Mouse (Mus musculus) MEL (cell line): ENCODE data around the gene Ddx28. TPM values are rescaled to one million over a fixed set of nuclear protein-coding genes. Genes with fewer than 3 reads are reported as not detected.
"Not testable (repeated sequence)": the region's sequence is repeated elsewhere in the genome, so short reads cannot be mapped to it uniquely, and the experiment has no call there.

Experiments
- DNase-seq: peaks from one replicate; pipeline ENCODE4 v3.0.0; 2011; ENCODE audit warnings: low read depth, low spot score
- H3K27ac ChIP-seq: 2 replicates; pipeline ENCODE4 v1.5.1; 2012; ENCODE audit warnings: low read depth, mild to moderate bottlenecking, control low read depth, low read length, moderate library complexity; ENCODE audit not compliant: control insufficient read depth
- H3K27me3 ChIP-seq, 2 experiments: fragments of 150-350 bp in 1 of 2; sonication (generic) in 1 of 2; 2 replicates each; pipeline ENCODE4 v1.6.1; 2012; ENCODE audit warnings: low read length in 2 of 2, mild to moderate bottlenecking in 2 of 2, improper control_type of control experiment in 1 of 2, moderate library complexity in 1 of 2; ENCODE audit not compliant: insufficient read depth in 2 of 2, control insufficient read depth in 1 of 2
- H3K36me3 ChIP-seq, 2 experiments: 2 replicates each; pipeline ENCODE4 v1.6.1; 2012 to 2014; ENCODE audit warnings: low read length in 2 of 2, improper control_type of control experiment in 1 of 2, inconsistent platforms in 1 of 2, mild to moderate bottlenecking in 1 of 2; ENCODE audit not compliant: insufficient read depth in 2 of 2, control insufficient read depth in 1 of 2
- H3K4me1 ChIP-seq, 2 experiments: fragments of 150-350 bp in 1 of 2; sonication (generic) in 1 of 2; 2 replicates each; pipeline ENCODE4 v1.6.1; 2012; ENCODE audit warnings: low read length in 2 of 2, improper control_type of control experiment in 1 of 2, mild to moderate bottlenecking in 1 of 2; ENCODE audit not compliant: insufficient read depth in 2 of 2, control insufficient read depth in 1 of 2
- H3K4me3 ChIP-seq, 2 experiments: fragments of 150-350 bp in 1 of 2; sonication (generic) in 1 of 2; 2 replicates each; pipeline ENCODE4 v1.5.1; 2012; ENCODE audit warnings: low read depth in 2 of 2, low read length in 2 of 2, mild to moderate bottlenecking in 2 of 2, moderate library complexity in 2 of 2, control low read depth in 1 of 2, improper control_type of control experiment in 1 of 2; ENCODE audit not compliant: control insufficient read depth in 1 of 2, insufficient read depth in 1 of 2
- H3K79me2 ChIP-seq: 2 replicates; pipeline ENCODE4 v1.6.1; 2012; ENCODE audit warnings: mild to moderate bottlenecking, low read length, moderate library complexity; ENCODE audit not compliant: control insufficient read depth, poor library complexity, insufficient read depth
- H3K9ac ChIP-seq: 2 replicates; pipeline ENCODE4 v1.6.1; 2012; ENCODE audit warnings: low read depth, mild to moderate bottlenecking, control low read depth, low read length, moderate library complexity; ENCODE audit not compliant: control insufficient read depth, poor library complexity, severe bottlenecking
- H3K9me3 ChIP-seq: fragments of 150-350 bp; sonication (generic); replicated peaks from 2 replicates; pipeline ENCODE4 v1.6.1; 2012; ENCODE audit warnings: mild to moderate bottlenecking, low read length, improper control_type of control experiment, moderate library complexity; ENCODE audit not compliant: insufficient read depth
- CTCF ChIP-seq, 3 experiments: IDR thresholded peaks in 2 of 3; conservative IDR thresholded peaks in 1 of 3; 2 replicates each; pipeline ENCODE4 v1.5.1; 2011 to 2012; ENCODE audit warnings: low read length in 3 of 3, low read depth in 2 of 3, mild to moderate bottlenecking in 2 of 3, improper control_type of control experiment in 1 of 3, inconsistent platforms in 1 of 3, mixed read lengths in 1 of 3, moderate library complexity in 1 of 3; ENCODE audit not compliant: control insufficient read depth in 1 of 3, insufficient read depth in 1 of 3, poor library complexity in 1 of 3, severe bottlenecking in 1 of 3
- ELF1 ChIP-seq: IDR thresholded peaks from 2 replicates; pipeline ENCODE4 v1.6.1; 2014; ENCODE audit warnings: low read depth, mild to moderate bottlenecking, inconsistent platforms, low read length, improper control_type of control experiment, moderate library complexity
- ETS1 ChIP-seq: IDR thresholded peaks from 2 replicates; pipeline ENCODE4 v1.6.1; 2012; ENCODE audit warnings: low read depth, mild to moderate bottlenecking, inconsistent platforms, low read length, improper control_type of control experiment, moderate library complexity
- HCFC1 ChIP-seq: IDR thresholded peaks from 2 replicates; pipeline ENCODE4 v1.6.1; 2012; ENCODE audit warnings: low read depth, mild to moderate bottlenecking, inconsistent platforms, low read length, improper control_type of control experiment, moderate library complexity
- MEF2A ChIP-seq: IDR thresholded peaks from 2 replicates; pipeline ENCODE4 v1.6.1; 2014; ENCODE audit warnings: low read depth, mild to moderate bottlenecking, inconsistent platforms, low read length, improper control_type of control experiment; ENCODE audit not compliant: poor library complexity, insufficient replicate concordance, severe bottlenecking; ENCODE audit errors: extremely low read depth
- MXI1 ChIP-seq: IDR thresholded peaks from 2 replicates; pipeline ENCODE4 v1.6.1; 2011; ENCODE audit warnings: mild to moderate bottlenecking, low read depth, low read length, improper control_type of control experiment
- NELFE ChIP-seq: IDR thresholded peaks from 2 replicates; pipeline ENCODE4 v1.6.1; 2011; ENCODE audit warnings: low read depth, low read length, improper control_type of control experiment
- NRF1 ChIP-seq: IDR thresholded peaks from 2 replicates; pipeline ENCODE4 v1.6.1; 2014; ENCODE audit warnings: low read depth, mild to moderate bottlenecking, inconsistent platforms, low read length, improper control_type of control experiment, moderate library complexity; ENCODE audit not compliant: poor library complexity, insufficient read depth, severe bottlenecking
- POLR2A ChIP-seq, 2 experiments: IDR thresholded peaks; 2 replicates each; pipeline ENCODE4 v1.6.1; 2011 to 2012; ENCODE audit warnings: low read length in 2 of 2, mild to moderate bottlenecking in 2 of 2, control low read depth in 1 of 2, improper control_type of control experiment in 1 of 2, low read depth in 1 of 2, moderate library complexity in 1 of 2; ENCODE audit not compliant: control insufficient read depth in 1 of 2, insufficient read depth in 1 of 2, poor library complexity in 1 of 2
- POLR2AphosphoS5 ChIP-seq: IDR thresholded peaks from 2 replicates; pipeline ENCODE4 v1.6.1; 2012; ENCODE audit warnings: low read depth, borderline replicate concordance, mild to moderate bottlenecking, inconsistent platforms, low read length, moderate library complexity, mixed read lengths
- RAD21 ChIP-seq: IDR thresholded peaks from 2 replicates; pipeline ENCODE4 v1.6.1; 2011; ENCODE audit warnings: mild to moderate bottlenecking, low read depth, low read length, improper control_type of control experiment
- SIN3A ChIP-seq: IDR thresholded peaks from 2 replicates; pipeline ENCODE4 v1.6.1; 2012; ENCODE audit warnings: low read length, improper control_type of control experiment, inconsistent platforms
- SMC3 ChIP-seq: IDR thresholded peaks from 2 replicates; pipeline ENCODE4 v1.6.1; 2011; ENCODE audit warnings: low read depth, low read length, improper control_type of control experiment
- ZC3H11A ChIP-seq: IDR thresholded peaks from 2 replicates; pipeline ENCODE4 v1.6.1; 2012; ENCODE audit warnings: low read depth, mild to moderate bottlenecking, inconsistent platforms, low read length, improper control_type of control experiment
- ZNF384 ChIP-seq: IDR thresholded peaks from 2 replicates; pipeline ENCODE4 v1.6.1; 2012; ENCODE audit warnings: low read depth, mild to moderate bottlenecking, inconsistent platforms, low read length, improper control_type of control experiment
- polyA plus RNA-seq, 2 experiments: library from polyadenylated mRNA; stranded (reverse) in 1 of 2; unstranded in 1 of 2; fragments of >175 nt in 1 of 2; fragments of >200 nt in 1 of 2; gene quantifications; 2 replicates each; pipeline versions ENCODE4 v1.2.1 to v1.2.4; 2012; ENCODE audit warnings: low replicate concordance in 2 of 2, low read depth in 1 of 2; ENCODE audit not compliant: insufficient read length in 2 of 2, insufficient read depth in 1 of 2, missing spikeins in 1 of 2
- total RNA-seq: library from RNA; depleted of rRNA; stranded (reverse); fragments of 300-350 nt; gene quantifications from 2 replicates; pipeline ENCODE4 v1.2.3, GENCODE M21; 2012

Gene Ddx28
- total and polyA plus RNA-seq, 3 experiments = 21.8 to 29.9 TPM; not detected in 1

DNA sequence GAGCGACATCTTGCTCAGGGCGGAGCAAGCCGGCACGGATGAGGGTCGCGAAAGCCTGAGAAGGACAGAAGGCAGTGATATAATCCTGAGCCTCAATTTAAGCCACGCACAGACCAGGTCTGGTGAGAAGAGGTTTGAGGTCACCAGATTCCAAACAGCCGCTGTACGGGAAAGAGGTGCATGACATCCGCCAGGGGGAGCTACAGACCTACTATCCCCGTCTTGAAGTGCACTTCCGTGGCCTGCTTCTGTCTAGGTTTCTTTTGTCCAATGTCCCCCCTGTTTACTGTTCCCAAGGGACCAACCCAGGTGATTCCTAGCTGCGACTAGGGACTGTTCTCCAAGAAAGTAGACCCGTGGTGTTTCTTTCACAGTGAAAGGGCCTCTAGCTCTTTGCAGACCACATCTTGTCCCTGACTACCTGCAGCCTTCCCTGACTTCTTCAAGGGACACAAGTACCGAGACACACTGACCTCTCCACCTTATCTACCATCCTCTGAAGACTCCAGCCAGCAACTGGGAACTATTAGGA is 20.8 kb downstream of the Ddx28 start, which contains the start of gene Dus2:
Dus2 (plus strand) TSS at position 482 of the 532 bp plus-strand sequence.
- Histone ChIP-seq H3K27ac (no peak within 1 kb of the TSS), H3K9me3 (no peaks in the 10 kb centered on the region), H3K4me3 (peak within 1 kb of the TSS; percentile 4 to 20; a peak in 2 of 4 replicates), H3K36me3 (no peaks in the 10 kb centered on the region), H3K27me3 (no peaks in the 10 kb centered on the region), H3K4me1 (no peaks in the 10 kb centered on the region; a peak in 1 of 4 replicates), H3K9ac (peak within 1 kb of the TSS; percentile 45), H3K79me2 (no peaks in the 10 kb centered on the region)
- TF ChIP-seq ZNF384 (peak; percentile 34; the same call in 1 of the 2 replicates), CTCF (IDR thresholded peaks at IDR 0.05 in 2 of 3, conservative IDR thresholded peaks at IDR 0.05 in 1 of 3; ENCODE audit: control insufficient read depth in 1 of 3, insufficient read depth in 1 of 3, low read depth in 2 of 3, low read length in 3 of 3, poor library complexity in 1 of 3, severe bottlenecking in 1 of 3) (peak; percentile 94 to 96 (median 95)), POLR2A (IDR thresholded peaks at IDR 0.05; ENCODE audit: control insufficient read depth in 1 of 2, insufficient read depth in 1 of 2, low read depth in 1 of 2, low read length in 2 of 2, poor library complexity in 1 of 2) (no peak), ELF1 (peak; percentile 89), SIN3A (0 out of 2 replicates have a peak, but pooled peaks have one; percentile 29), RAD21 (peak; percentile 96), HCFC1 (peak; percentile 56; the same call in 1 of the 2 replicates), POLR2AphosphoS5 (no peak), MXI1 (0 out of 2 replicates have a peak, but pooled peaks have one; percentile 11), ZC3H11A (peak; percentile 95), ETS1 (no peak), SMC3 (peak; percentile 97), NELFE (peak; percentile 11; the same call in 1 of the 2 replicates)
- DNase-seq = peak; percentile 92

DNA sequence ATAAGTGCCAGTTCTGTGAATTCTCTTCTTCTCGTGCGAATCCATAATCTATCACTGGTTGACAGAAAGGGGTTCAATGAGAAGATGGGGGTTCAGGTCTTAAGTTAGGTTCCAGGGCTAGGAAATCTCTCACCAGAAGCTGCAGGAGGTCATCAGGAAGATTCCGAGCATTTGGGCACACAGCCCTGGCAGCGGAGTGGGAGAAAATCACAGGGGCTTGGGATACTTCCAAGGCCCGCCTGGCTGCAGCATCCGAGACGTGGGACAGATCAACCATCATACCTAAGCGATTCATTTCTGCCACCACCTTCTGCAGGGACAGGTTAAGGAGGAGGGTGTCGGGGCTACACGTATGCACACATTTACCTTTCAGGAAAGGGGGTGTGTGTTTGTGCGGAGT is 23.1 kb downstream of the Ddx28 start:
- Histone ChIP-seq H3K9me3 (no peaks in the 10 kb centered on the region), H3K27ac (no peak overlapping the region), H3K9ac (no peak overlapping the region), H3K27me3 (no peaks in the 10 kb centered on the region), H3K79me2 (no peaks in the 10 kb centered on the region), H3K4me1 (peaks cover 0 to 5% of the 10 kb centered on the region in 2 experiments; a peak in 1 of 4 replicates), H3K4me3 (no peak overlapping the region), H3K36me3 (no peaks in the 10 kb centered on the region)
- no peak for TF ChIP-seq MEF2A
- no peak for DNase-seq

DNA sequence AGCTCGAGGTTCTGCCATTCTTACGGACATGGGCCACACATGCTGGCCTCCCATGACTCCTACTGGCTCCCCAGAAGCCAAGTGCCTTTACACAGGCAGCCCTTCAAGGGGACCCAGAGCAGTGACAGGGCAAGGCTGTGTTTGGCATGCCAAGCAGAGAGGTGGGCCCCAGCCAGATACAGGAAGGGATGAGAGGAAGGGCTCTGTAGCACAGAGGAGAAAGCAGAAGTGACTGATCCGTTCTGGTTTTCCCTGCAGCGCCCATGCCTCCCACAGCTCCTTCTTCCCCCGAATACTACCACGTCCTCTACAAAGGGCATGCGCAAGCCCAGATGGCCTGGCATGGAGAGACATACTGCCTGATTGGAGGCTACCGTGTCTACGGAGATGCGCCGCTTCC is 28.3 kb downstream of the Ddx28 start:
- Histone ChIP-seq H3K9ac (peak overlapping the region; percentile 59), H3K4me3 (peak overlapping the region; percentile 18 to 30), H3K4me1 (peaks cover 3 to 10% of the 10 kb centered on the region in 2 experiments; a peak in 3 of 4 replicates), H3K27ac (peak overlapping the region; percentile 27)
- H3K27me3 ChIP-seq, H3K36me3 ChIP-seq, H3K79me2 ChIP-seq, H3K9me3 ChIP-seq: not testable (repeated sequence)
- DNase-seq = peak; percentile 78
- TF ChIP-seq NRF1 (peak; percentile 62), POLR2A (IDR thresholded peaks at IDR 0.05; ENCODE audit: control insufficient read depth in 1 of 2, insufficient read depth in 1 of 2, low read depth in 1 of 2, low read length in 2 of 2, poor library complexity in 1 of 2) (0 out of 4 replicates have a peak, but pooled peaks of 1 of the 2 experiments have one; percentile 30)
